Mouse (Mus musculus) ovary, adult 10 weeks (tissue): ENCODE results near the gene March5. TPM values are rescaled to one million over a fixed set of nuclear protein-coding genes. Genes with fewer than 3 reads are reported as not detected.

Source experiments
- polyA plus RNA-seq: library from polyadenylated mRNA; stranded (reverse); fragments of 350-450 nt; fragmentation: Illumina TruSeq; extraction: RNeasy Lipid Tissue Mini Kit (QIAGEN cat#74804); gene quantifications from one replicate; pipeline ENCODE4 v1.2.3, GENCODE M21; 2014

March5 gene
- 194 TPM for polyA plus RNA-seq

DNA sequence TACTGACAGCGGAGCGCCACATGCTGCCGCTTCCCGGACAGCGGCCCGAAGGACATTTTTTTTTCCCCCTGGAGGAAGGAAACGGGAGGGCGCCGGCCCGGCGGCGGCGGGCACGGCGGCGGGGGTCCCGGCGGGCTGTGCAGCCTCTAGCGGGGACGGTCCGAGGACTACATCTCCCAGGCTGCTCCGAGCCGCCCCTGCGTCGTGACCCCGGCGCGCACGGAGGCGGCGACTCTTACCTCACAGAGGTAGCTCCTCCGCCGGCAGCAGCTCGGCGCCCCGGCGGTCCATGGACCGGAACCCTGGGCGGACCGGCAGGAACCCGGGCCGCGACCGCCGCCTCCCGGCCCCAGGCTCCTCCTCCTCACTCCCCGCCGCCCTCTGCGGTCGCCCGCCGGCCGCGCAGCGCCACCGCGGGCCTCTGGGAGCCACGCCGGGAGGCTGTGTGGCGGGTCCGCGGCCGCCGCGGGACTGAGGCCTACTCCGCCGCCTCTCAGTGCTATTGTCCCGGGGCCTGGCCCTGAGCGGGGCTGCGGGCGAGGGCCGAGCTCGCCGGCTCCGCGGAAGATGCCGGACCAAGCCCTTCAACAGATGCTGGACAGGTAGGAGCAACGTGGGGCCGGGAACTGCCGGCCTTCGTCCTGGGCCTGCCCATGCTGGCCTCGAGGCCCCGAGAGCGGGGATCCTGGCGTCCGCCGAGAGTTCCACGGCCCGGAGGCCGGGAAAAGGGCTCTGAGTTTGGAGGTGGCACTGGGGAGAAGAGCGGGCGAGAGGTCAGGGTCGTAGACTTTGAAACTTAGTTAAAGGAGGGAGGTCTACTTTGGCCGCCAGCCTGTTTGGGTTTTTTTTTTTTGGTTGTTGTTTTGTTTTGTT is at the start of gene March5:
March5 (plus strand) TSS at position 241 of the 873 bp plus-strand sequence.

GRCm38 (mm10) chr19:37208176-37208755 is 923 bp downstream of the March5 start, which contains the start of gene Cpeb3:
TSS of gene Cpeb3 (minus strand) at chr19:37208601.

Other genes with a start within 250 kb of the March5 start
- 10.0 TPM for gene Cpeb3, start 1.1 kb downstream of the March5 start, polyA plus RNA-seq
- 136 TPM for gene Ide, start 130.3 kb downstream of the March5 start, polyA plus RNA-seq
- gene Kif11, start 168.9 kb downstream of the March5 start, polyA plus RNA-seq: 59.1 TPM
- gene Hhex, start 227.3 kb downstream of the March5 start, polyA plus RNA-seq: 20.7 TPM